Mouse (Mus musculus) intestine, embryonic 14.5 days (tissue): ENCODE measurements around the gene AY358078. TPM values are rescaled to one million over a fixed set of nuclear protein-coding genes. Genes with fewer than 3 reads are reported as not detected.
"Not testable (repeated sequence)": the region's sequence is repeated elsewhere in the genome, so short reads cannot be mapped to it uniquely, and the experiment has no call there.

Experiments used
- ATAC-seq: fragments of 200-750 bp; cut with Nextera tagmentation; replicated peaks from 2 replicates; pipeline ENCODE4 v1.8.0; 2017; ENCODE audit warnings: low read depth, moderate number of reproducible peaks, moderate TSS enrichment, moderate library complexity; ENCODE audit not compliant: low FRiP score, low TSS enrichment
- DNase-seq: peaks from one replicate; pipeline ENCODE4 v3.0.0-alpha.2; 2018; ENCODE audit warnings: low spot score
- H3K27ac ChIP-seq: fragments of 300-500 bp; sonication (generic); 2 replicates; pipeline ENCODE4 v1.5.1; 2014; ENCODE audit warnings: low read depth, mild to moderate bottlenecking, control low read depth
- H3K27me3 ChIP-seq: fragments of 300-500 bp; sonication (generic); replicated peaks from 2 replicates; pipeline ENCODE4 v1.6.1; 2014; ENCODE audit warnings: low read length, control low read depth; ENCODE audit not compliant: control insufficient read depth, insufficient read depth
- H3K36me3 ChIP-seq: fragments of 300-500 bp; sonication (generic); 2 replicates; pipeline ENCODE4 v1.6.1; 2014; ENCODE audit warnings: low read length, control low read depth; ENCODE audit not compliant: control insufficient read depth, insufficient read depth
- H3K4me1 ChIP-seq: fragments of 300-500 bp; sonication (generic); replicated peaks from 2 replicates; pipeline ENCODE4 v1.6.1; 2014; ENCODE audit warnings: low read length, control low read depth, mixed read lengths; ENCODE audit not compliant: control insufficient read depth, insufficient read depth
- H3K4me2 ChIP-seq: fragments of 300-500 bp; sonication (generic); 2 replicates; pipeline ENCODE4 v1.6.1; 2014; ENCODE audit warnings: low read length
- H3K4me3 ChIP-seq: fragments of 300-500 bp; sonication (generic); 2 replicates; pipeline ENCODE4 v1.5.1; 2014; ENCODE audit warnings: low read depth, low read length, control low read depth, mixed read lengths
- H3K9ac ChIP-seq: fragments of 300-500 bp; sonication (generic); 2 replicates; pipeline ENCODE4 v1.6.1; 2014; ENCODE audit warnings: mild to moderate bottlenecking, low read length
- H3K9me3 ChIP-seq: fragments of 300-500 bp; sonication (generic); 2 replicates; pipeline ENCODE4 v1.6.1; 2016; ENCODE audit warnings: low read length, control low read depth; ENCODE audit not compliant: control insufficient read depth
- WGBS: fragments of 180-500 bp; shearing (Covaris S2); extraction: QIAGEN DNeasy Blood & Tissue Kit; methylation state at CpG from one replicate; pipeline ENCODE4 v1.1.7; 2014; 5-methylcytosine and 5-hydroxymethylcytosine counted together
- microRNA-seq: library from miRNA; unstranded; fragments of <30 nt; microRNA quantifications from one replicate; pipeline ENCODE4, GENCODE M21; 2016
- polyA plus RNA-seq: library from polyadenylated mRNA; unstranded; fragments of >200 nt; fragmentation: Nextera tagmentation; extraction: Ambion mirVana; gene quantifications from 2 replicates; pipeline ENCODE4 v1.2.1, GENCODE M21; 2014

AY358078 gene
- polyA plus RNA-seq, 1 experiment from 2014 or later, result not detected

DNA sequence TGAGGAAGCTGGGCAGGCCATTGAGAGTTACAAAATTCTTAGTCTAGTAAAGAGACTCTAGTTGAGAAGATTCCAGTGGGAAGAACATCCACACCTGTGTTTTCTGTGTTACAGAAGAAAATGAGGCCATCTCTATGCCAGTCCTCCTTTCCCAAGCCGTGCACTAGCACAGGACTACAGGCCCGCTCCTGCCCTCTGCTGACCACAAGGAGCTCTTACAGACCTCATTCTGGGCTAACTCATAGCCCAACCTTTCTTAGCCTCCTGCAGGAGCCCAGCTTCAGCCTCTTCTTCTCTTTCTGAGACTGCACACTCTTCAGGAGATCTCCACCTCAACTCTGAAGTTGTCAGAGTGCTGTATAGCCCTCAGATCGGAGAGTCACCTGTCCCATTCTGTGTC, 51.2 kb downstream of the AY358078 start:
- H3K4me3 ChIP-seq, H3K9ac ChIP-seq, H3K9me3 ChIP-seq, H3K4me2 ChIP-seq, H3K4me1 ChIP-seq, DNase-seq, H3K27ac ChIP-seq, H3K36me3 ChIP-seq, H3K27me3 ChIP-seq, ATAC-seq: not testable (repeated sequence)
- WGBS, result 50% methylated on average over 3 of the region's 3 CpGs

DNA sequence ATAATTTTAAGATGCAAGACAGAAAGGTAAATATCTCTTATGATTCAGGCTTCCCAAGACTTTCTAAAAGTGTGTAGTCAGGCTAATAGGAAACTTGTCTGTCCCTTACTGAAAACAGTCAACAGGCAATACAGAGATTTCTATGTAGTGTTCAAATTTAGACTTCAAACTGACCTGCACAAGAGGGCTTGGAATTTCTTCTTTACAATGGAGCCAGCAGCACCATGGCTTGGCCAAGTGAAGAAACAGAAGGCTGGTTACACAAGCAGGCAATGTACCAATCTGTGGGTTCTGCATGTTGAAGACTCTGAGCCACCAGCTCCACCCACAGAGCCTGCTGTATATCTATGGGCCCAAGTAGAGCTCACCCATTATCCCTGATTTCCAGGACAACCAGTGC, 53.6 kb downstream of the AY358078 start, which contains the start of gene Ear6:
Gene Ear6, plus strand, starts transcription at position 301 of the 400 bp plus-strand sequence.
- DNase-seq (no peak), ATAC-seq (no peak)
- Histone ChIP-seq H3K4me2 (no peak within 1 kb of the TSS), H3K9ac (no peak within 1 kb of the TSS), H3K27me3 (no peaks in the 10 kb centered on the region), H3K27ac (no peak within 1 kb of the TSS), H3K9me3 (no peaks in the 10 kb centered on the region), H3K36me3 (no peaks in the 10 kb centered on the region), H3K4me3 (no peak within 1 kb of the TSS), H3K4me1 (no peaks in the 10 kb centered on the region)

DNA sequence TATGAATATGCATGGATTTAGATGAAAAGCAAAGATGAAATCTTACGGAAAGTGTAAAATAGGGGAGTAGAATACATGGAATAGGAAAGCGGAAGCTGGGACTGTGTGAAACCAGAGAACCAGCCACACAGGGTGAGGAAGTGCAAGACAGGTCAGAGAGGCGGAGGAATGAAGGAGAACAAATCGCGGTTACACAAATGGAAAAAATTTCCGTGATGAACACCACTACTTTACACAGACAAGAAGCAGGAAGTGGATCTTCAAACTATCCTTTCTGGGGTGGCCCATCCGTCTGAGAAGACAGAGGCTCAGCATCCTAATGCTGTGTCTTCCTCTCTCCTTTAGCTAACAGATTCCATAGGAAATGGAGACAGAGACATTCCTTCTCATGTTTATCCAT, 55.4 kb downstream of the AY358078 start:
- not testable (repeated sequence) for DNase-seq, H3K36me3 ChIP-seq, H3K9ac ChIP-seq, H3K9me3 ChIP-seq, H3K27me3 ChIP-seq, H3K4me1 ChIP-seq, H3K27ac ChIP-seq, ATAC-seq, H3K4me3 ChIP-seq, H3K4me2 ChIP-seq
- 60% methylated on average over 7 of the region's 7 CpGs for WGBS

DNA sequence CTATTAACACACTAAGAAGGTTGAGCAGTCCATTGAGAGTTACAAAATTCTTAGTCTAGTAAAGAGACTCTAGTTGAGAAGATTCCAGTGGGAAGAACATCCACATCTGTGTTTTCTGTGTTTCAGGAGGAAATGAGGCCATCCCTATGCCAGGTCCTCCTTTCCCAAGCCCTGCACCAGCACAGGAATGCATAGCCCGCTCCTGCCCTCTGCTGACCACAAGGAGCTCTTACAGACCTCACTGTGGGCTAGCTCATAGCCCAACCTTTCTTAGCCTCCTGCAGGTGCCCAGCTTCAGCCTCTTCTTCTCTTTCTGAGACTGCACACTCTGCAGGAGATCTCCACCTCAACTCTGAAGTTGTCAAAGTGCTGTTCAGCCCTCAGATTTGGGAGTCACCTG, 63.8 kb downstream of the AY358078 start:
- H3K4me3 ChIP-seq, ATAC-seq, DNase-seq, H3K4me1 ChIP-seq, H3K27me3 ChIP-seq, H3K9me3 ChIP-seq, H3K4me2 ChIP-seq, H3K36me3 ChIP-seq, H3K9ac ChIP-seq, H3K27ac ChIP-seq: not testable (repeated sequence)
- 6% methylated on average over 1 of the region's 1 CpGs for WGBS

DNA sequence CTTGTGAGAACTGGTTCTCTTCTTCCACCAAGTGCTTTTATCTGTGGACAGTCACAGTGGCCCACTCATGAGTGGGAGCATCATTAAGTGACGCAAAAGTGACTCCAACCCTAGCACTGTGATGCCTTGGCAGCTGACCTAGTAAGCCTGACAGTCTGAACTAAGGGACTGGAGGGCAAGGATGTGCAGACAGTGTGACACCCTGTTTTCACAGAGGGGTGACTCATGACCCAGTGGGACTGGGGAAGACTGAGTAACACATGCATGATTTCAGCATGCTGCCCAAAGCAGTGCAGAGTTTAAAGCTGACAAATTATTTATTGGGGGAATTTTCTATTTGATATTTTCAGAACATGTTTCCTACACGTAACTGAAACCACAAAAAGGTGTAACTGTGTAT, 70.9 kb downstream of the AY358078 start:
- Histone ChIP-seq H3K4me3 (no peak overlapping the region), H3K9me3 (no peaks in the 10 kb centered on the region), H3K27me3 (no peaks in the 10 kb centered on the region), H3K27ac (no peak overlapping the region), H3K9ac (no peak overlapping the region), H3K4me2 (no peak overlapping the region), H3K36me3 (no peaks in the 10 kb centered on the region), H3K4me1 (no peaks in the 10 kb centered on the region)
- WGBS, result 71% methylated on average over 2 of the region's 2 CpGs
- ATAC-seq (no peak), DNase-seq (no peak)

DNA sequence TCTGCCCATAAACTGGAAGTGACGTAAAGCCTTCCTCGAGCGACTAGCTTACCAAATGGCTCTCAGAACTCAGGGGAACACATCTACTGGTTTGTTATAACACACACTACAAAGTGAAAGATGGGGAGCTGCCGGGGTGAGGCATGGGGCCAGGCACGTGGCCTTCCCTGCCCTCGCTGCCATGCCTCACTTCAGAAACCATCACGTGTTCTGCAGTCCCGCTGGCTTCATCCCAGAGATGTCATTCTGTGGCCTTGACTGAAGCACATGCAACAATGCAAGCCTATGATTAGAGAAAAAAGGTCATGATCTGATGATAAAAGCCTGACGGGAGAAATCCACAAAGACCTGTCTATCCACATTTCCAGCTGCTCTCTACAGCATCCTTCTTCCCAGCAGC, 71.9 kb downstream of the AY358078 start:
- no peaks in the 10 kb centered on the region for H3K27me3 ChIP-seq
- no peak for ATAC-seq

More for the DNA sequence above, 71.9 kb downstream of the AY358078 start:
- no peaks in the 10 kb centered on the region for H3K36me3 ChIP-seq
- H3K9ac ChIP-seq, result no peak overlapping the region
- H3K4me1 ChIP-seq, result no peaks in the 10 kb centered on the region
- no peak overlapping the region for H3K4me2 ChIP-seq
- no peak overlapping the region for H3K4me3 ChIP-seq
- 77% methylated on average over 9 of the region's 9 CpGs for WGBS
- H3K9me3 ChIP-seq, result no peaks in the 10 kb centered on the region
- no peak overlapping the region for H3K27ac ChIP-seq
- no peak for DNase-seq

Small RNA genes lying within 50 kb of the gene (microRNA-seq; reads per million reads assigned to microRNA genes)
- gene Gm27375, result not detected

Other genes starting within 250 kb of the AY358078 start
- gene Gm5622, start 247.3 kb upstream of the AY358078 start, polyA plus RNA-seq, result not detected in 2 replicates
- gene Gm17175, start 226.0 kb upstream of the AY358078 start, polyA plus RNA-seq, result not detected in 2 replicates
- not detected in 2 replicates for gene Gm17174, start 207.9 kb upstream of the AY358078 start, polyA plus RNA-seq
- gene Gm17078, start 188.7 kb upstream of the AY358078 start, polyA plus RNA-seq, result not detected in 2 replicates
- not detected in 2 replicates for gene Gm4181, start 164.4 kb upstream of the AY358078 start, polyA plus RNA-seq
- gene Gm17079, start 104.6 kb upstream of the AY358078 start, polyA plus RNA-seq, result not detected in 2 replicates
- not detected in 2 replicates for gene Gm5800, start 82.9 kb upstream of the AY358078 start, polyA plus RNA-seq
- 1.8 and 1.9 TPM in 2 replicates for gene Ang4, start 26.5 kb upstream of the AY358078 start, polyA plus RNA-seq
- gene Ear6, start 53.7 kb downstream of the AY358078 start, polyA plus RNA-seq, result not detected in 2 replicates
- 54.9 and 67.0 TPM in 2 replicates for gene Mettl17, start 84.8 kb downstream of the AY358078 start, polyA plus RNA-seq
- gene Slc39a2, start 92.8 kb downstream of the AY358078 start, polyA plus RNA-seq, result 0.71 and 0.99 TPM in 2 replicates
- 36.4 and 39.2 TPM in 2 replicates for gene Ndrg2, start 114.1 kb downstream of the AY358078 start, polyA plus RNA-seq
- 0.31 TPM in 1 of 2 replicates, not detected in the other for gene Tppp2, start 118.4 kb downstream of the AY358078 start, polyA plus RNA-seq
- gene Rnase13, start 122.7 kb downstream of the AY358078 start, polyA plus RNA-seq, result not detected in 2 replicates
- gene Arhgef40, start 184.7 kb downstream of the AY358078 start, polyA plus RNA-seq, result 80.8 and 86.3 TPM in 2 replicates
- gene Tmem253, start 215.6 kb downstream of the AY358078 start, polyA plus RNA-seq, result 6.8 and 8.5 TPM in 2 replicates
- gene Zfp219, start 220.7 kb downstream of the AY358078 start, polyA plus RNA-seq, result 31.9 and 34.0 TPM in 2 replicates
- not detected in 2 replicates for gene Olfr221, start 242.4 kb downstream of the AY358078 start, polyA plus RNA-seq